Mouse (Mus musculus): ENCODE measurements around the gene Tekt2. TPM values are rescaled to one million over a fixed set of nuclear protein-coding genes. Genes with fewer than 3 reads are reported as not detected.

Tekt2 gene
- polyA plus RNA-seq, 1 experiment: 40.1 TPM

GRCm38 (mm10) chr4:126306827-126307226 is 18.7 kb downstream of the Tekt2 start:
- DNase-seq (ENCODE audit: low spot score): no peak

DNA sequence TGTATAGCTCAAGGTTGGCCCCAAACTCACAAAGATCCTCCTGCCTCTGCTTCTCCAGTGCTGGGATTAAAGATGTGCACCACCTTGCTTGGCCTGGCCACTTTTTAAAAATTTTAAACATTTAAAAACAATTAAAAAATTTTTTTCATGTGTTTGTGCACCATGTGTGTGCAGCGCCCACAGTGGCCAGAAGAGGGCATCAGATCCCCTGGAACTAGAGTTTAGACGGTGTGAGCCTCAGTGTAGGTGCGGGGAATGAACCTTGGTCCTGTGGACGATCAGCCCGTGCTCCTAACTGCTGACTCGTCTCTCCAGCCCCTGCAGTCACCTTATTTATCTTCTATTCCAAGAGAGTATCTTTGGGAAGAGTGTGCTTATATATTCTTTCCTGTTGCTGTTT is 19.4 kb downstream of the Tekt2 start:
- DNase-seq (ENCODE audit: low spot score): no peak

GRCm38 (mm10) chr4:126305428-126305827 is 20.1 kb downstream of the Tekt2 start:
- DNase-seq (ENCODE audit: low spot score): no peak

GRCm38 (mm10) chr4:126303877-126304276 is 21.6 kb downstream of the Tekt2 start:
- no peak for DNase-seq (ENCODE audit: low spot score)

DNA sequence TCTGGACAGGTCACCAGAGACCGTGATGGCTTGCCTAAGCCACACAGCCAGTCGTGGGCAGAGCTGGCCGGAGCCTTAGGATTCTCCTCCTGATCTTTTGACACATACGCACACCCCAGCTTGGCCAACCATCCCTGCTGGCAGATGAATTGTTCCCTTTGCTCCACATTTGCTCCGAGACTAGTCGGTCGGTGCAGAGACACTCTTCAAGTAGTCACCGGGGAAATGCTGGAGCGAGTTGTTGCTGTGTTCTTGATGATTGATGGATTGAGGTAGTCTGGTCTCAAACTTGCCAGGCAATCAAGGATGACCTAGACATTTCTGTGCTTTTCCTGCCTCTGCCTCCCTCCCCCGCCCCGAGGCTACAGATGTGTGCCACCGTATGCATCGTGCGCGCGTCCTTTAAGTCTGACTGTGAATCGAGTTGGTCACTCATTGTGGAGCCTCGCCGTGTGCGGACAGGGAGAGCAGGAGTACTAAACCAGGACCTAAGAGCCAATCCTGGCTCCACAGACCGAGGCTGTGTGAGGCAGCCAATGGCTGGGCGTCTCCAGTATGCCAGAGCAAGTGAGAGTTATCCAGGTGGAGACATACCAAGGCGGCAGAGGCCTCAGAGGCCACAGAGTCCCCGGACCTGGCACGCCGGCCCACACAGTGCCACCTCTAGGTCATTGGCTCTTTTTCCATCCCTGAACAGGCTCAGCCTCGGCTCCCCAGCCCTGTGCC is 23.7 kb downstream of the Tekt2 start:
- peak; percentile 19 for DNase-seq (ENCODE audit: low spot score)

DNA sequence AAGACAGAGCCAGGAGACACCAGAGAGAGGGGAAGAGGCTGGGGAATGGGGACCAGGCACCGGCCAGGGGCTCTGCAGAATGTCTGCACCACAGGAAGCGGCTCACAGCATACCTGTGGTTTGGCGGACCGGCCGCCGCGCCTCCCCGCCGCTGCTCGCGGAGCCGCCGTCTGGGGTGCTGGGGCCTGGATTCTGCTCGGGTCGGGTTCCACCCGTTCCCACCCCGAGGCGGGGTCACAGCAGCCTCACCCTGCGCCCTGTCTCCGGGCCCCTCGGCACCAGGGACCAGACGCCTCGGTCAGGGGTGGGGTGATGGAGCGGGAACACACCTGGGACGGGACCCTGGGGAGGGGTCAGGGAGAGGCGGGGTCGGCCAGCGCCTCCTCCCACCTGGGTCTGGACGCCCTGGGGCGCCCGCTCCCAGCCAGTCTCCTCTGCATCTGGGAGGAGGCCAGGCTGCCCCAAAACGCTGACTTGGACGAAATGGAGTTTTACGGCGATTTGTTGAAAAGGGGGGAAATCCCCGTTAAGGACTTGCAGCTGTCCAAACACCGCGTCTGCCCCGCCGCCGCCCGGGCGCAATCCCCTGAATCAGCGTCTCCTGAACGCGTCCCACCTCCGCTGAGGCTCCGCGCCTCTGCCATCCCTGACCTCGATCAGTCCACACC is 24.4 kb downstream of the Tekt2 start:
- peak; percentile 34 for DNase-seq (ENCODE audit: low spot score)

DNA sequence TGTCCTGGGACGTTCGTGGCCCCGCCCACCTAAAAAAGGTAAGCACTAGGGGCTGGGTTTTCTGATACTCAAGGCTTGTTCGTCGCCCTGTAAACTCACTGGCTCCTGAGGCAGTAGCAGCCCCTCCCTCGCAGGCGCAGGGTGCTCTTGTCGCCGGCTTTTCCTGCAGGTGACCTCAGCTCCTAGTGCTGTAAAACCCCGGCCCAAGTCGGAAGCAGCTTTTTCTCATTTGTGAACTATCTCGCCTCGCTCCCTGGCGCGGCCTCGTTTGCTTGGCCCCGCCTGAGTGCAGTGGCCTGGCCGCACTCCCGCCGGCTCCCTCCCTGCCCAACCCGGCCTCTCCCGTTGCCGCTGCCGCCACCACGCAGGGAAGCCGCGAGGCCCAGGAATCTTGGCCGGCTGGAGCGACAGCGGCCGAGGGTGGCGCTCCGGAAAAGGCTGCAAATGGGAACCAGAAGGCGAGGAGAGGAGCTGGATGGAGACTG is 28.8 kb downstream of the Tekt2 start:
- peak; percentile 53 for DNase-seq (ENCODE audit: low spot score)

GRCm38 (mm10) chr4:126295937-126296336 is 29.6 kb downstream of the Tekt2 start:
- DNase-seq (ENCODE audit: low spot score): no peak

GRCm38 (mm10) chr4:126295152-126295551 is 30.3 kb downstream of the Tekt2 start:
- peak; percentile 16 for DNase-seq (ENCODE audit: low spot score)

- DNase-seq (ENCODE audit: low spot score): no peak
Measured at GRCm38 (mm10) chr4:126291196-126291595, 34.3 kb downstream of the Tekt2 start.

DNA sequence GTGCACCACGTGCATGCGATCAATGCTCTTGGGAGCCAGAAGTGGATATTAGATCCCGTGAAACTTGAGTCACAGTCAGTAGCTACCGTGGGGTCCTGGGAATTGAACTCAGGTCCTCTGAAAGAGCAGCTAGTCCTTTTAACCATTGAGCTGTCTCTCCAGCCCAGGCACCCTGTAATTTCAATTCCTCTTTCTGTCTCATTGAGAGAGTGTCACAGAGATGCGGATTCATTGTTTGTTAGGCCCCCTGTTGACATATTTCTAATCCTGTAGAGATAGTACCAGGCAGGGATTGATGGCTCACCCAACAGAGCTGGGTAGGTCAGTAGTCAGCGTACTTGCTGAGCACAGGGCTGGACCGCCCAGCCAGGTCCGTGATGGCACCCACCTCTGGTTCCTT is 35.2 kb downstream of the Tekt2 start:
- DNase-seq (ENCODE audit: low spot score): no peak

DNA sequence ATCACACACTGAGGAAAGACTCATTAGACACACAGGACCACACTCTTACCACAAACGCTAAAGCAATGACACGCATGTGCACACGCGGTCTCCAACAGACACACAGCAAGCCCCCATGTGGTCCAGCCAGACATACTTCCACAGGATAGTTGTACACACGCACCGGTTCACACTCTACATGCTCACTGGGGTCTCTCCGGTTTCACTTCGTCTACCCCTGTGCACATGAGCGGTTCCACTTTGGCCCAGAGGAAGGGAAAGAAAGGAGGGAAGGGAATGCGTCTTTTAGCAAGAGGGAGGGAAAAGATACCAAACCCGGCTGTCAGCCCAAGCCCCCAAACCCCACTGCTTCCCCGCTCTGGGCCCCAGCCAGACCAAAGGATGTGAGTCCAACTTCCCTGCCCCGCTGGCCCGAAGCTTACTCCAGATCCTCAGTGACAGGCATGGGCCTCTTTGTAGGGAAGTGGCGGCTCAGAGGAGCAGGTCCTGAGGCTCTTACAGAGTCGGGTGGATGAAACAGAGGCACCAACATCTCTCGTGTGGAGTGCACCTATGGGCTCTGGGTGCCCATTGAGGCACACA is 37.3 kb downstream of the Tekt2 start:
- no peak for DNase-seq (ENCODE audit: low spot score)

DNA sequence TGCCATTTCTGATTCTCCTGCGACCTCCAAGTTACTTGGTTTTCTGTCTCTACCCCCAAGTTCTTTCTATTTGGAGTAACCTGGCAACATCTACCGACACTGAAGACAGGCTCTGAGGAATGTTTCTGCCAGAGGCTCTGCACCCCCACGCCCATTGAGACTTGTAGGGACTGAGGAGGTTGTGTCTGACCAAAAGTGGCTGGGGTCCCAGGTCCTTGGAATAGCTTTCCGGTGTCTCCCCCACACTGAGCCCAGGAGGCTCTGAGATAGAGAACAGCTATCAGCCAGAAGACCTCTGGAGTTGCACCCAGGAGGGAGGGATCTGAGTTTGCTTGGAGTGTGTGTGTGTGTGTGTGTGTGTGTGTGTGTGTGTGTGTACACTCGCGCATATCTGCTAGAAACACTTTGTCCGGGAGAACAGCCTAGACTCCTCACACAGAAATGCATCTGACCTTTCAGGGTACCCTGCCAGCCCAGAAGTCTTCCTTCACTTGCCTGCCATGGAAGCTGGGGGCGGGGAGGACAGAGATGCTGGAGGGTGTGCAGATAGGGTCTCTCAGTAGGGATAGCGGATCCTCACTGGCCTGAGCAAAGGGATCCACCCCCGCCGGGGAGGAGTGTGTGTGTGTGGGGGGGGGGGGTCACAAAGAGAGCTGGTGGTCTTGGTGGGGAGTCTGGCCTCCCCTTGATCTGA is 38.0 kb downstream of the Tekt2 start:
- no peak for DNase-seq (ENCODE audit: low spot score)

GRCm38 (mm10) chr4:126286492-126286891 is 39.0 kb downstream of the Tekt2 start, which contains the start of gene Col8a2:
Gene Col8a2 (plus strand): TSS chr4:126286793.
- no peak for DNase-seq (ENCODE audit: low spot score)

GRCm38 (mm10) chr4:126283582-126283981 is 41.9 kb downstream of the Tekt2 start:
- DNase-seq (ENCODE audit: low spot score): no peak

GRCm38 (mm10) chr4:126281706-126282105 is 43.8 kb downstream of the Tekt2 start:
- DNase-seq (ENCODE audit: low spot score): no peak

DNA sequence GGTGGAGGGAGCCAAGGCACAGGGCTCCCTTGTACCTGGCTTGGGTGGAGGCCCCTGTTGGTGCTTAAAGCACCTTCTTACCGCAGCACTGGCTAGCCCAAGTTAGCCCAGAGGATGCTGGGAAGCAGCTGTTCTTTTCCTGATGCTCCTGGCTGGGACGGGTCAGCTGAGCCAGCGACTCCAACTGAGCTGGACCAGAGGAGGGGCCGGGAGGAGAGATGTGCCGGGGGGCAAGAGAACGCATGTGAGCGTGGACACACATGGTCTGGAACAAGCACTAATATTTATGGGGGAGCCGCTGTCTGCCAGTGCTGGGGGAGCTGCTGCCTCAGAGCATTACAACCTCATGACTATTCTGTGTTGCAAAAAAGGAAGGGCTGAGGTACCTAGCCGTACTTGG is 46.5 kb downstream of the Tekt2 start:
- DNase-seq (ENCODE audit: low spot score): no peak

DNA sequence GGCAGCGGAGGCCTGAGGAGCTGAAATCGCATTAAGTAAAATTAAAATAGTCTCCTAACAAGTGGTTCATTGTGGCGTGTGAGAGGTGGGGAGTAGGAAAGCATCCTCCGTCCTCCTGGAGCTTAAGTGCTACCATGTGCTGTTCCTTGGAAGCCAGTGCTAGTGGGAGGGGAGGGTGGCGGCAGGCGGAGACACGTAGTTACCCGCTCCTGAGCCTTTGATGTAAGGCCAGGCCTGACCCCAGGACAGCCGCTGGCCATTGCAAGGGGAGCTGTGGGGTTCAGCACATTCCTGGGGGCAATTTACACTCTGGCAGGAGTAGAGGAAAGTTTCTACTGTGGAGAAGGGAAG is 46.9 kb downstream of the Tekt2 start:
- no peak for DNase-seq (ENCODE audit: low spot score)

- DNase-seq (ENCODE audit: low spot score): no peak
Measured at GRCm38 (mm10) chr4:126277906-126278564, 47.5 kb downstream of the Tekt2 start.

- DNase-seq (ENCODE audit: low spot score): no peak
Measured at GRCm38 (mm10) chr4:126275681-126276131, 49.8 kb downstream of the Tekt2 start.

DNA sequence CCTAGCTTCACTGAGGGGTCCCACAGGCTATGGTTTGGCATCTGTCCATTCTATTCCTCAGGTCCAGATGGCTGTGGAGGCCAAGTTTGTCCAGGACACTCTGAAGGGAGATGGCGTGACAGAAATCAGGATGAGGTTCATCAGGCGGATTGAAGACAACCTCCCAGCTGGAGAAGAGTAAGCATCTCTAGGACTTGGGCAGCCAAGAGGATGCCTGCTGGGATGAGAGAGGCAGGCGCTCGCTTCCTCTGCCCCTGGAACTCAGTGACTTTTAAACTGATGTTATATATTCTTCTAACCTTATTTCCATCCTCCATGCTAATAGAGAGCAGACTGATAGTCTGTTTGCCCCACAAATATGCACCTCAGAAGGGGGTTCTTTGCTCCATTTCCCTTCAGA is 50.4 kb downstream of the Tekt2 start:
- DNase-seq (ENCODE audit: low spot score): no peak

- DNase-seq (ENCODE audit: low spot score): no peak
Measured at GRCm38 (mm10) chr4:126273753-126274152, 51.7 kb downstream of the Tekt2 start.
